Mouse (Mus musculus) heart, embryonic 11.5 days (tissue): ENCODE measurements around the gene Scgb1a1. TPM values are rescaled to one million over a fixed set of nuclear protein-coding genes. Genes with fewer than 3 reads are reported as not detected.

Source experiments
- ATAC-seq: fragments of 200-750 bp; cut with Nextera tagmentation; replicated peaks from 2 replicates; pipeline ENCODE4 v1.8.0; 2017; ENCODE audit warnings: moderate library complexity; ENCODE audit not compliant: insufficient number of reproducible peaks, low FRiP score, low TSS enrichment
- H3K27ac ChIP-seq: fragments of 300-500 bp; sonication (generic); 2 replicates; pipeline ENCODE4 v1.5.1; 2014; ENCODE audit warnings: mild to moderate bottlenecking, low read depth, low read length
- H3K27me3 ChIP-seq: fragments of 300-500 bp; sonication (generic); 2 replicates; pipeline ENCODE4 v1.6.1; 2014; ENCODE audit warnings: mild to moderate bottlenecking, low read length, mixed read lengths; ENCODE audit not compliant: control insufficient read depth, insufficient read depth
- H3K36me3 ChIP-seq: fragments of 300-500 bp; sonication (generic); 2 replicates; pipeline ENCODE4 v1.6.1; 2014; ENCODE audit warnings: mild to moderate bottlenecking, low read length, moderate library complexity, mixed read lengths; ENCODE audit not compliant: control insufficient read depth, insufficient read depth
- H3K4me1 ChIP-seq: fragments of 300-500 bp; sonication (generic); 2 replicates; pipeline ENCODE4 v1.6.1; 2014; ENCODE audit warnings: low read length; ENCODE audit not compliant: control insufficient read depth, insufficient read depth
- H3K4me2 ChIP-seq: fragments of 300-500 bp; sonication (generic); 2 replicates; pipeline ENCODE4 v1.6.1; 2014; ENCODE audit warnings: mild to moderate bottlenecking, moderate library complexity
- H3K4me3 ChIP-seq: fragments of 300-500 bp; sonication (generic); 2 replicates; pipeline ENCODE4 v1.5.1; 2014; ENCODE audit warnings: low read depth, low read length
- H3K9ac ChIP-seq: fragments of 300-500 bp; sonication (generic); 2 replicates; pipeline ENCODE4 v1.6.1; 2014; ENCODE audit warnings: mild to moderate bottlenecking, low read depth, low read length, moderate library complexity
- H3K9me3 ChIP-seq: fragments of 300-500 bp; sonication (generic); replicated peaks from 2 replicates; pipeline ENCODE4 v1.6.1; 2016; ENCODE audit warnings: low read length; ENCODE audit not compliant: control insufficient read depth
- WGBS: fragments of 180-500 bp; shearing (Covaris S2); extraction: QIAGEN DNeasy Blood & Tissue Kit; methylation state at CpG from one replicate; pipeline ENCODE4 v1.1.7; 2014; ENCODE audit not compliant: insufficient replicate concordance; 5-methylcytosine and 5-hydroxymethylcytosine counted together
- polyA plus RNA-seq: library from polyadenylated mRNA; unstranded; fragments of >200 nt; fragmentation: Nextera tagmentation; extraction: Ambion mirVana; gene quantifications from 2 replicates; pipeline ENCODE4 v1.2.1, GENCODE M21; 2014

Scgb1a1 gene
- polyA plus RNA-seq, 1 experiment from 2014 or later = not detected

DNA sequence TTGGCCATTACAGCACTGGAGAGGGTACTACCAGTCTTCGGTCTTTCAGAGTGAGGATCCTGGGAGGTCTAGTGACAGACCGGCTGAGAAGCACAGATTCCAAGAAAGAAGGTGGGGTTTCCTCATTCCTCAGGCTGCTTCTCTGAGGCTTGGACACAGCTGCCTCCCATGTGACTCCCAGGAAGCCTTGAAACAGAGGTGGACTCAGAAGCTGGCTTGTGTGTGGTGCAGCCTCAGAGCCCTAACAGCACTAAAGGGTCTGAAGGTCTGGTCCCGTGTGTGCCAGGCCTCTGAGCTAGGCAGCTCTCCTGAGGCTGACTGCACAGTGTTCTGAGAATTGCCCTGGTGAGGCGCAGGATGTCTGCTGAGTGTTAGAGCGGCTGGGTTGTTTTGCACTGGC lies 18.3 kb upstream of the Scgb1a1 start:
- 0 out of 2 replicates have a peak, but pooled peaks have one; percentile 8 for ATAC-seq
- Histone ChIP-seq H3K27me3 (no peaks in the 10 kb centered on the region), H3K27ac (peak overlapping the region; percentile 6; the same call in 1 of the 2 replicates), H3K9ac (no peak overlapping the region), H3K4me1 (peaks cover 15% of the 10 kb centered on the region), H3K9me3 (no peaks in the 10 kb centered on the region), H3K4me2 (no peak overlapping the region), H3K4me3 (no peak overlapping the region), H3K36me3 (no peaks in the 10 kb centered on the region)
- 56% methylated on average over 5 of the region's 5 CpGs for WGBS

DNA sequence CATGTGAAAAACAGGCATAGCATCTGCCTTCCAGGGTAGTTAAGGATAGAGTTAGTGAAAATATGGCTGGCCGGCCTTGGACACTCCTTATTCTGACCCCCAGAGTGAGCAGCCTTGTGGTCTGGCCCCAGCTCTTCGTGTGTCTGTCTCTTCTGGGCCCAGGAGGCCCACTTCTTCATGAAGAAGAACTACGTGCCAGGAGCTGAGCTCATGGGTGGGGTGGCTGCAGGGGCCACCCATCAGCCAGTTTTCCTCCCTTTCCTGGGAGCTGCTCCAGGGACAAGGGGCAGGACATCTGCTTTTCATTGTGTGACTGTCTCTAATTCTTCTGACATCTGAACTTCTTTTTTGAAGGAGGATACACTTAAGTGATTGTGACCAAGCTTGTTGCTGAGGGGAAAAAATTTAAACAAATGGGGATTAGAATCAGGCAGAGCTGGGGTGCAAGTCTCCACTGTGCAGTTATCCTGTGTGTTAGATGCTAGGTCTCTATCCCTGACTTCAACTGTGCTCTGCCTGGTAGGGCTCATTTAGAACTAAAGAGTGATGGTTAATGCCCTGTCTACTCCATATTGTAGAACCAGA lies 17.4 kb upstream of the Scgb1a1 start:
- Histone ChIP-seq H3K27me3 (no peaks in the 10 kb centered on the region), H3K9me3 (no peaks in the 10 kb centered on the region), H3K4me2 (no peak overlapping the region), H3K4me3 (no peak overlapping the region), H3K27ac (no peak overlapping the region), H3K36me3 (no peaks in the 10 kb centered on the region), H3K4me1 (peaks cover 15% of the 10 kb centered on the region), H3K9ac (no peak overlapping the region)
- ATAC-seq = no peak
- 73% methylated on average over 3 of the region's 3 CpGs for WGBS

DNA sequence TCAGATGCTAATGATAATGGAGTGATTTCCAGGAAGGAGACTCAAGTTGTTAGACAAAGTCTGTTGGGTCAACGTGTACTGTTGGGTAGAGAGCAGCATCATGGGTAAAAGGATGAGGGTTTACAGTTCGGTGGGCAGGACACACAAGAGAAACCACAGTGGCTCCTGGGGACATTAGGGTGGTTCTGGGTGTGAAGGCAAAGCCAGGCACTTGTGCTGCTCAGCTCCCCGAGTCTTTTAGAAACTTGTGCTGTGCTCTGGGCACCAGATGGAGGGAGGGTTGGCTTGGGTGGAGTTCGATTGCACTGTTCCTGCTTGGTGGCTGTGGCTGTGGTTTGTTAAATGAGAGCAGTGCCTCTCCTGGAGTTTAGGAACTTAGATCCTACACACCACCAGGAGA lies 16.2 kb upstream of the Scgb1a1 start:
- H3K4me3 ChIP-seq = no peak overlapping the region
- no peaks in the 10 kb centered on the region for H3K27me3 ChIP-seq
- H3K36me3 ChIP-seq = no peaks in the 10 kb centered on the region
- H3K27ac ChIP-seq = no peak overlapping the region
- H3K9ac ChIP-seq = no peak overlapping the region
- no peak overlapping the region for H3K4me2 ChIP-seq
- no peaks in the 10 kb centered on the region for H3K9me3 ChIP-seq
- 76% methylated on average over 4 of the region's 4 CpGs for WGBS
- peaks cover 17% of the 10 kb centered on the region for H3K4me1 ChIP-seq
- no peak for ATAC-seq

DNA sequence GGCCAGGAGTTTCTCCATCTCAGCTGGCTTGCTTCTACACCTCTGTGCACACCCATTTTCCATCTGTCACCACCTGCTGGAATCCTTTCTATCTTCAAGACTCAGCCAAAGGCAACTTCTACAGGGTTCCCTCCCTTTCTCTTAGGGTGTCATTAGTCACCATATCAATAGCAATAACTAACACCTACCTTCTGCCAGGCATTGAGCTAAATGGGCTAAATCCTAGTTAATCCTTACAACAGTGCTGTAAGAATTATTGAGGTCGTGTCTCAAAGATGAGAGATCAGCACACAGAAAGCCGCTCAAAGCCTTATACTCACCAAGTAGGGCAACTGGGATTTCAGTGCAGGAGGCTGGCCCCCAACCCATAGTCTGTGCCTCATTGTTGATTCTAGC lies 13.3 kb upstream of the Scgb1a1 start:
- Histone ChIP-seq H3K4me3 (no peak overlapping the region), H3K9ac (no peak overlapping the region), H3K4me2 (no peak overlapping the region), H3K4me1 (peaks cover 2% of the 10 kb centered on the region), H3K27me3 (no peaks in the 10 kb centered on the region), H3K36me3 (no peaks in the 10 kb centered on the region), H3K9me3 (no peaks in the 10 kb centered on the region), H3K27ac (no peak overlapping the region)
- 60% methylated on average over 2 of the region's 2 CpGs for WGBS
- ATAC-seq = no peak

DNA sequence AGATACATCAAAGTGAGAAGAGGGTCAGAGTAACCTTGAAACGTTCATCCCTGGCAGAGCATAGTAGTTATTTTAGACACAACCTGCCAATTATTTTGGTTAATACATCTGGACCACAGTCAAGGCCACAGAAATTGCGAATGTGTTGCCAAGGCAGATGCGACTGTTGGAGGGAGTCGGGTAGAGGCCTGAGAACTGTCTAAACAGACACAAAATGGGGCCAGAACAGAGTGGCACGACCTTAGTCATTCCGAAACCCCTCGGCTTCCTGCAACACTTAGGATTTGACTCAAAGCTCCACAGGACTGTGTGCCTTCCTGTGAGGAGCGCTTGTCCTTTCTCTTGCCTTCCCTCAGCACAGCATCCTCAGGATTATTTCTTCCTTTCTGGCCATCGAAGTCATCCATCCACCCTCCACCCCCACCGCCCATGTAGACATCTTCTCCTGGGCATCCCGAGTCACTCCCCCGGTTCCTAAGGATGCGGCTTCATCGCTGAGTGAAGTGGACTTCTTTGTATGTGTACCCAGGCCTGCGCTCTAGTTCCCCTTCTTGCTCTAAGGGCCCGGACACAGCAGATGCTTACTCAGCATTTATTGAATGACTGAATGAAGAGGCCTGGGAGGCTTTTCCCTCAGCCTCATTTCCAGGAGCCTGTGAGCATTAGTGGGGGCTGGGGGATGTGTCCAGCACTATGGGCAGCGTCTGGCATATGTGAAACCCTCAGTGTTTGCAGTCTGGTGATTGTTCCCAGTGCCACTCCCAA lies 12.7 kb upstream of the Scgb1a1 start:
- no peak overlapping the region for H3K4me3 ChIP-seq
- peaks cover 2% of the 10 kb centered on the region; the same call in 1 of the 2 replicates for H3K4me1 ChIP-seq
- WGBS = 79% methylated on average over 17 of the region's 17 CpGs
- H3K36me3 ChIP-seq = no peaks in the 10 kb centered on the region
- H3K9ac ChIP-seq = no peak overlapping the region
- no peak overlapping the region for H3K27ac ChIP-seq
- H3K9me3 ChIP-seq = no peaks in the 10 kb centered on the region
- ATAC-seq = no peak
- no peaks in the 10 kb centered on the region for H3K27me3 ChIP-seq
- no peak overlapping the region for H3K4me2 ChIP-seq

DNA sequence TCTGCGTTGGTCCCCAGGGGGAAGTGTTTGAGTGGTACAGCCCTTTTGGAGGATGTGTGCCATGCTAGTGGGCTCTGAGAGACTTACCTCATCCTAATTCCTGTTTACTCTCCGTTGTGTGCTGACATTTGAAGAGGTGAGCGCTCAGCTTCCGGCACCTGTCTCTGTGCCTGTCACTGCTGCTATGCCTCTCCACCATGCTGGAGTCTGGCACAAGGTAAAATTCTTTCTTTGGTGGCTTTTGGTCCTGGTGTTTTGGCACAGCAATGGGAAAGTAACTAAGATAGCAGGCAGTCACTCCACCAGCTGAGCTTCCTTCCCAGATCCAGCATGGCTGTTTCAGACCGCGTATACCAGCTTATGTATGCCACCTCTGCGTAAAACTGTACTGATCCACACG lies 12.0 kb upstream of the Scgb1a1 start:
- H3K9ac ChIP-seq = no peak overlapping the region
- ATAC-seq = no peak
- no peak overlapping the region for H3K4me2 ChIP-seq
- no peak overlapping the region for H3K27ac ChIP-seq
- no peaks in the 10 kb centered on the region for H3K9me3 ChIP-seq
- H3K4me3 ChIP-seq = no peak overlapping the region
- 81% methylated on average over 8 of the region's 8 CpGs for WGBS
- H3K36me3 ChIP-seq = no peaks in the 10 kb centered on the region
- H3K27me3 ChIP-seq = no peaks in the 10 kb centered on the region
- peaks cover 2% of the 10 kb centered on the region; the same call in 1 of the 2 replicates for H3K4me1 ChIP-seq

DNA sequence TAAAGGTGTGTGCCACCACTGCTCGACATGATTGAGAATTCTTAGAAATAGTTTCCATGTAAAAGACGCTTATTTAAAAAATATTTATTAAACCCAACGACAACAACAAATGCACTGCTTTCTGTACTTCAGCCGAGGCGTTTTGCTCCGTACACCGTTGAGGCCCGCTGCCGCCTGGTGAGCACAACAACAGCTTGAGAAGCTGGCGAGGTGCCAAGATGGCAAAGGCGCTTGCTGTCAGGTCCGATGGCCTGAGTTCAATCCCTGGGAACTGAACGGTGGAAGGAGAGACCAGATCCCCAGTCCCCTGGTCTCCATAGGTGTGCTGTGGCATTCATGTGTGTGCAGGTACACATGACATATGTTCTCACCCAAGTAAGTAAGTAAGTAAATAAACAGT lies 9.7 kb upstream of the Scgb1a1 start:
- no peaks in the 10 kb centered on the region for H3K27me3 ChIP-seq
- H3K9ac ChIP-seq = no peak overlapping the region
- no peaks in the 10 kb centered on the region for H3K9me3 ChIP-seq
- no peaks in the 10 kb centered on the region for H3K36me3 ChIP-seq
- no peak overlapping the region for H3K4me2 ChIP-seq
- WGBS = 80% methylated on average over 13 of the region's 13 CpGs
- no peak for ATAC-seq
- peaks cover 2% of the 10 kb centered on the region; the same call in 1 of the 2 replicates for H3K4me1 ChIP-seq
- H3K4me3 ChIP-seq = no peak overlapping the region
- H3K27ac ChIP-seq = no peak overlapping the region

DNA sequence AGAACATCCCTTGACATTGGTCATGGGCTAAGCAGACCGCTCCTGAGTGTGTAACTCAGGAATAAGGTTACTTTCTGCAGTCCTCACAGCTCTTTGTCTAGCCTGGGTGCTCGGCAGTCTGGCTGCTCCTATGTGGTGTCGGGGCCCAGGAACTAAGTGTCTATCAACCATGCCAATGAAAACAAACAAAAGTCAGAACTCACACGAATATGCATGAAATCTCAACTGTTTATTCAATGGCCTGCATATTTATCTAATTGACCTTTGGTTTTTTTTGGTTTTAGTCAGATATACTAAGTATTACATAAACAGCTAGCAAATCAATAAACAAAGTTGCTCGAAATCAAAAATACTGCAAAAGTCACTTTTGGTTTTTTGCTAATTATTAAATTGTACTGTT lies 7.4 kb upstream of the Scgb1a1 start:
- Histone ChIP-seq H3K27ac (no peak overlapping the region), H3K36me3 (no peaks in the 10 kb centered on the region), H3K4me2 (no peak overlapping the region), H3K9ac (no peak overlapping the region), H3K27me3 (no peaks in the 10 kb centered on the region), H3K9me3 (no peaks in the 10 kb centered on the region), H3K4me3 (no peak overlapping the region), H3K4me1 (peaks cover 2% of the 10 kb centered on the region; the same call in 1 of the 2 replicates)
- no peak for ATAC-seq
- WGBS = 55% methylated on average over 5 of the region's 5 CpGs

DNA sequence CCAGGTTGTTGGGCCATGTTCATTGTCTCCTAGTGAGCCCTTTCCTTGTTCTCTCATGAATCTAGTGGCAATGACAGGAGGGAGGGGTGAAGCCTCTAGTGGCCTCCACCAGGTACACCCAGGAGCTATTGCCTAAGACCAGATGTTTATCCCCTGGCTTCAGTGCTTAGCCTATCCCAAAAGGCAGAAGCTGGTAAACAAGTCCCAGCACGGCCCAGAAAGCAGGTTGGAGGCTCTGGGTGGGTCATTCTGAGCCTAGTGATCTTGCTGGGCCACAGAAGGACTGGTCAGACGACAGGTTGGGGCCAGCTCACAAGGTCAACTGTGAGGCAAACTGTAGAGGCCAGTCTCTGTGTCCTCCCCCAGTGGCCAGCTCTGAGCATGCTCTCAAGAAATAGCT lies 3.0 kb upstream of the Scgb1a1 start:
- H3K36me3 ChIP-seq = no peaks in the 10 kb centered on the region
- H3K4me1 ChIP-seq = no peaks in the 10 kb centered on the region
- no peak overlapping the region for H3K27ac ChIP-seq
- no peak overlapping the region for H3K4me2 ChIP-seq
- no peak overlapping the region for H3K4me3 ChIP-seq
- ATAC-seq = no peak
- WGBS = 55% methylated on average over 2 of the region's 2 CpGs
- H3K9me3 ChIP-seq = no peaks in the 10 kb centered on the region
- no peaks in the 10 kb centered on the region for H3K27me3 ChIP-seq
- no peak overlapping the region for H3K9ac ChIP-seq
